Mouse (Mus musculus) T-helper 17 cell (primary cell): ENCODE measurements around the gene Tppp3.

Source experiments
- in situ Hi-C, 2 experiments: fragments of 300-600 bp; cut with MboI, MseI; formaldehyde crosslinking; loops; 1 replicate in 1 of 2; 2 replicates in 1 of 2; pipeline ENCODE4 v1.15.1; 2025; ENCODE audit warnings: high pct_unique_total_duplicates in 2 of 2

Gene Tppp3

GRCm38 (mm10) chr8:105468002-105468720 lies 3.2 kb downstream of the Tppp3 start:
- in situ Hi-C loops, result no loop called here

- in situ Hi-C loops, result no loop called here
Observed at GRCm38 (mm10) chr8:105467396-105467985, 3.8 kb downstream of the Tppp3 start.

GRCm38 (mm10) chr8:105466700-105467291 lies 4.5 kb downstream of the Tppp3 start:
- in situ Hi-C loops, result no loop called here

GRCm38 (mm10) chr8:105466246-105466645 lies 5.1 kb downstream of the Tppp3 start:
- in situ Hi-C loops, result no loop called here

GRCm38 (mm10) chr8:105464595-105464994 lies 6.7 kb downstream of the Tppp3 start:
- in situ Hi-C loops, result no loop called here

- in situ Hi-C loops, result no loop called here
Observed at GRCm38 (mm10) chr8:105461085-105461803, 10.1 kb downstream of the Tppp3 start.

- in situ Hi-C loops, result no loop called here
Observed at GRCm38 (mm10) chr8:105455218-105455617, 16.1 kb downstream of the Tppp3 start.

GRCm38 (mm10) chr8:105454088-105454487 lies 17.2 kb downstream of the Tppp3 start:
- in situ Hi-C loops, result loop anchor here in 1 of 2 experiments (5.0 kb wide), 1 partner anchor 77 kb away; no protein-coding TSS in a partner anchor

GRCm38 (mm10) chr8:105453296-105453695 lies 18.0 kb downstream of the Tppp3 start:
- in situ Hi-C loops, result loop anchor here in 1 of 2 experiments (5.0 kb wide), 1 partner anchor 76 kb away; no protein-coding TSS in a partner anchor

GRCm38 (mm10) chr8:105451903-105452603 lies 19.3 kb downstream of the Tppp3 start:
- in situ Hi-C loops, result loop anchor here in 1 of 2 experiments (5.0 kb wide), 1 partner anchor 75 kb away; no protein-coding TSS in a partner anchor

- in situ Hi-C loops, result loop anchor here in 1 of 2 experiments (5.0 kb wide), 1 partner anchor 74 kb away; no protein-coding TSS in a partner anchor
Observed at GRCm38 (mm10) chr8:105450977-105451376, 20.3 kb downstream of the Tppp3 start.

GRCm38 (mm10) chr8:105448596-105448995 lies 22.7 kb downstream of the Tppp3 start:
- in situ Hi-C loops, result no loop called here

- in situ Hi-C loops, result no loop called here
Observed at GRCm38 (mm10) chr8:105448188-105448587, 23.1 kb downstream of the Tppp3 start.

- in situ Hi-C loops, result no loop called here
Observed at GRCm38 (mm10) chr8:105446127-105446552, 25.2 kb downstream of the Tppp3 start.

GRCm38 (mm10) chr8:105445296-105446126 lies 25.8 kb downstream of the Tppp3 start:
- in situ Hi-C loops, result no loop called here

GRCm38 (mm10) chr8:105442661-105443060 lies 28.7 kb downstream of the Tppp3 start:
- in situ Hi-C loops, result no loop called here

GRCm38 (mm10) chr8:105441433-105441832 lies 29.9 kb downstream of the Tppp3 start:
- in situ Hi-C loops, result no loop called here

- in situ Hi-C loops, result no loop called here
Observed at GRCm38 (mm10) chr8:105438865-105439264, 32.5 kb downstream of the Tppp3 start.

GRCm38 (mm10) chr8:105437078-105437748 lies 34.1 kb downstream of the Tppp3 start:
- in situ Hi-C loops, result no loop called here

GRCm38 (mm10) chr8:105436218-105436617 lies 35.1 kb downstream of the Tppp3 start:
- in situ Hi-C loops, result no loop called here
